9 mouse cellular contexts compared by ENCODE assay signal in the genomic region with DNA sequence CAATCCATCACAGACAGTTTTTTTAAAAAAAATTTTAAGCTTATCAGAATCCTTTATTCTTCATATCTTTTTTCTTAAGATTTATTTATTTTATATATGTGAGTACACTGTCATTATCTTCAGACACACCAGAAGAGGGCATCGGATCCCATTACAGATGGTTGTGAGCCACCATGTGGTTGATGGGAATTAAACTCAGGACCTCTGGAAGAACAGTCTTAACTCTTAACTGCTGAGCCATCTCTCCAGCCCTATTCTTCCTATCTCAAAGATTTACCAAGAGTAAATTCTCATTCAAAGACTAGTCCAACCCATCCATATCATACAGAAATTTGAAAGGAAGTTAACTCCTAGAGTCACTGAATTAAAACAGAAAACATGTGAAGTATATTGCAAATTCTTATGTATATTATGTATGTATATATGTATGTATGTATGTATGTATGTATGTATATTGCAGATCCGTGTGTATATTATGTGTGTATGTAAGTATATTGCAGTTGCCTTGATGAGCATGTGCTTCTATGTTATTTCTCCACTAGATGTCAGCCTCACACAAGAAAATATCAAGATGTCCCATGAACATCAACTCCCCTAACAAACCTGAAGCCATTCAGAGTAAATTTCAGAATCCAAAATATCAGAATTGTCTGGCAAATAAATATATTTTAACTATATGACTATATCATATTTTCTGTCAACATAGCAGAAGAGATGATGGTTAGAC. TPM values are rescaled to one million over a fixed set of nuclear protein-coding genes. Genes with fewer than 3 reads are reported as not detected.
DNase-seq lines count a peak whose midpoint lies in the region; ATAC-seq and TF ChIP-seq lines count a peak whose summit lies in the region.
"Had no signal": no experiment of that assay in that cellular context is flagged by ENCODE, and none has a peak within 500 bp of the region (broad histone marks: within the 10 kb centered on the region; RNA-seq: fewer than 3 reads in every experiment).

No protein-coding gene starts in this region.

- no peak overlapping the region for H3K9ac ChIP-seq in heart, embryonic 12.5 days
- no peak overlapping the region for H3K9ac ChIP-seq in intestine, postnatal 0 days (ENCODE audit: low read depth, low read length)

- H3K27me3 ChIP-seq in heart, embryonic 12.5 days (replicated peaks): no peaks in the 10 kb centered on the region
- H3K27me3 ChIP-seq in heart, embryonic 10.5 days (ENCODE audit: insufficient read depth, poor library complexity, severe bottlenecking): no peaks in the 10 kb centered on the region
- H3K27me3 ChIP-seq in intestine, postnatal 0 days (replicated peaks; ENCODE audit: control insufficient read depth, insufficient read depth, low read length): no peaks in the 10 kb centered on the region

- H3K4me1 ChIP-seq in heart, embryonic 12.5 days (replicated peaks): no peaks in the 10 kb centered on the region
- no peaks in the 10 kb centered on the region for H3K4me1 ChIP-seq in heart, embryonic 10.5 days
- H3K4me1 ChIP-seq in intestine, postnatal 0 days (replicated peaks; ENCODE audit: control insufficient read depth, insufficient read depth, low read length): no peaks in the 10 kb centered on the region

- intact Hi-C loops in heart, postnatal 14 days (cut with DNase I): no loop called here

- peak; percentile 66 for TF ChIP-seq CTCF in intestine, postnatal 0 days (IDR thresholded peaks at IDR 0.05; ENCODE audit: low read depth)

- H3K4me2 ChIP-seq in heart, embryonic 12.5 days: no peak overlapping the region
- H3K4me2 ChIP-seq in intestine, postnatal 0 days (replicated peaks; ENCODE audit: low read depth): no peak overlapping the region

- H3K9me3 ChIP-seq in heart, embryonic 12.5 days (replicated peaks): no peaks in the 10 kb centered on the region
- no peaks in the 10 kb centered on the region for H3K9me3 ChIP-seq in heart, embryonic 10.5 days
- H3K9me3 ChIP-seq in intestine, postnatal 0 days (ENCODE audit: control insufficient read depth): no peaks in the 10 kb centered on the region

- peak; percentile 36; the same call in 1 of the 2 replicates for ATAC-seq in heart, embryonic 12.5 days (ENCODE audit: insufficient number of reproducible peaks, low FRiP score)
- peak; percentile 54 for ATAC-seq in CD4-positive, CD25-positive, alpha-beta regulatory T cell, adult 4 months
- no peak for ATAC-seq in intestine, postnatal 0 days

- WGBS in heart, embryonic 12.5 days: 52% methylated on average over 2 of the region's 2 CpGs
- 63% methylated on average over 2 of the region's 2 CpGs for WGBS in heart, embryonic 10.5 days
- 50% methylated on average over 2 of the region's 2 CpGs for WGBS in intestine, postnatal 0 days

- no peak for DNase-seq in heart, embryonic 10.5 days (ENCODE audit: low spot score)
- DNase-seq in embryo, embryonic 10.5 days (ENCODE audit: low spot score): peak; percentile 75
- DNase-seq in thymus, adult 18-20 months: no peak
- no peak for DNase-seq in adrenal gland, postnatal 10 days
- no peak for DNase-seq in heart, postnatal 14 days

- no peak overlapping the region for H3K27ac ChIP-seq in heart, embryonic 12.5 days (ENCODE audit: poor library complexity, severe bottlenecking)
- H3K27ac ChIP-seq in heart, embryonic 10.5 days: no peak overlapping the region
- H3K27ac ChIP-seq in intestine, postnatal 0 days (ENCODE audit: low read depth, low read length): no peak overlapping the region

- no peak overlapping the region for H3K4me3 ChIP-seq in heart, embryonic 12.5 days
- H3K4me3 ChIP-seq in heart, embryonic 10.5 days: no peak overlapping the region
- no peak overlapping the region for H3K4me3 ChIP-seq in intestine, postnatal 0 days (ENCODE audit: low read depth, low read length)

- no peaks in the 10 kb centered on the region for H3K36me3 ChIP-seq in heart, embryonic 12.5 days
- no peaks in the 10 kb centered on the region for H3K36me3 ChIP-seq in heart, embryonic 10.5 days
- no peaks in the 10 kb centered on the region for H3K36me3 ChIP-seq in intestine, postnatal 0 days (ENCODE audit: control insufficient read depth, insufficient read depth)

RNA-seq across cellular contexts. Expression of a gene that starts 30.5 kb away (rescaled TPM):
- polyA plus RNA-seq in heart, embryonic 12.5 days (2016; fragmentation: Nextera tagmentation; extraction: Ambion mirVana): not detected in 2 replicates
- polyA plus RNA-seq in heart, embryonic 10.5 days (2016; fragmentation: Nextera tagmentation; extraction: Ambion mirVana): not detected in 2 replicates
- polyA plus RNA-seq in CD4-positive, CD25-positive, alpha-beta regulatory T cell, adult 4 months (2017; shearing (Covaris generic)): 1 to 10 TPM; 2.0 TPM
- not detected in 2 replicates for polyA plus RNA-seq in intestine, postnatal 0 days (2015; fragmentation: Nextera tagmentation; extraction: Ambion mirVana)
- total RNA-seq in adrenal gland, postnatal 10 days (2021): not detected
- not detected for total RNA-seq in heart, postnatal 14 days (2021)
- total RNA-seq: adrenal gland, postnatal 36 days had no signal

RNA-seq across cellular contexts. Expression of a gene that starts 40.9 kb away (rescaled TPM):
- 0.27 and 0.37 TPM in 2 replicates for polyA plus RNA-seq in heart, embryonic 12.5 days (2016; fragmentation: Nextera tagmentation; extraction: Ambion mirVana)
- polyA plus RNA-seq in heart, embryonic 10.5 days (2016; fragmentation: Nextera tagmentation; extraction: Ambion mirVana): 0.23 TPM in 1 of 2 replicates, not detected in the other
- 100 to 1,000 TPM; 380 to 411 TPM for polyA plus RNA-seq in CD4-positive, CD25-positive, alpha-beta regulatory T cell, adult 4 months (2017; shearing (Covaris generic))
- polyA plus RNA-seq in intestine, postnatal 0 days (2015; fragmentation: Nextera tagmentation; extraction: Ambion mirVana): 0.48 and 0.64 TPM in 2 replicates
- total RNA-seq in adrenal gland, postnatal 10 days (2021): 1 to 10 TPM in 1 of 2 experiments, under 1 TPM in 1; 0.87 to 2.0 TPM
- 1 to 10 TPM in 1 of 2 experiments, under 1 TPM in 1; 0.29 to 3.8 TPM for total RNA-seq in heart, postnatal 14 days (2021)

Comparison
In these comparisons a context has a peak if more than half of its experiments do, and no peak if none do; other contexts are left out.
1. RNA of a gene that starts 40.9 kb away (polyA plus RNA-seq): 380 to 411 TPM in CD4-positive, CD25-positive, alpha-beta regulatory T cell, adult 4 months; 0.48 to 0.64 TPM in intestine, postnatal 0 days, 0.27 to 0.37 TPM in heart, embryonic 12.5 days and 0.23 TPM in heart, embryonic 10.5 days; every median in the first group is over 100 times any median in the second.